Mouse (Mus musculus) stomach, embryonic 16.5 days (tissue): Measurements from ENCODE around the gene Abl1. TPM values are rescaled to one million over a fixed set of nuclear protein-coding genes. Genes with fewer than 3 reads are reported as not detected.
A peak's percentile ranks its signal among the peaks of the same experiment; 100 is the strongest.

Source experiments
- ATAC-seq: fragments of 200-750 bp; cut with Nextera tagmentation; 2 replicates; pipeline ENCODE4 v1.8.0; 2017; ENCODE audit warnings: moderate number of reproducible peaks, moderate TSS enrichment; ENCODE audit not compliant: insufficient read depth, low FRiP score
- H3K27ac ChIP-seq: fragments of 300-500 bp; sonication (generic); 2 replicates; pipeline ENCODE4 v1.5.1; 2014; ENCODE audit warnings: low read length
- H3K27me3 ChIP-seq: fragments of 300-500 bp; sonication (generic); 2 replicates; pipeline ENCODE4 v1.6.1; 2014; ENCODE audit warnings: low read length, control low read depth, mixed read lengths; ENCODE audit not compliant: control insufficient read depth, insufficient read depth
- H3K36me3 ChIP-seq: fragments of 300-500 bp; sonication (generic); 2 replicates; pipeline ENCODE4 v1.6.1; 2014; ENCODE audit warnings: low read length; ENCODE audit not compliant: control insufficient read depth, insufficient read depth
- H3K4me1 ChIP-seq: fragments of 300-500 bp; sonication (generic); 2 replicates; pipeline ENCODE4 v1.6.1; 2014; ENCODE audit warnings: low read length, control low read depth, mixed read lengths; ENCODE audit not compliant: control insufficient read depth, insufficient read depth
- H3K4me2 ChIP-seq: fragments of 300-500 bp; sonication (generic); 2 replicates; pipeline ENCODE4 v1.6.1; 2014; ENCODE audit warnings: low read depth, low read length, mixed read lengths
- H3K4me3 ChIP-seq: fragments of 300-500 bp; sonication (generic); replicated peaks from 2 replicates; pipeline ENCODE4 v1.5.1; 2014; ENCODE audit warnings: mild to moderate bottlenecking, low read length
- H3K9ac ChIP-seq: fragments of 300-500 bp; sonication (generic); 2 replicates; pipeline ENCODE4 v1.6.1; 2014; ENCODE audit warnings: low read length
- H3K9me3 ChIP-seq: fragments of 300-500 bp; sonication (generic); replicated peaks from 2 replicates; pipeline ENCODE4 v1.6.1; 2016; ENCODE audit warnings: low read length, control low read depth; ENCODE audit not compliant: control insufficient read depth
- WGBS: fragments of 180-500 bp; shearing (Covaris S2); extraction: QIAGEN DNeasy Blood & Tissue Kit; methylation state at CpG from one replicate; pipeline ENCODE4 v1.1.7; 2014; 5-methylcytosine and 5-hydroxymethylcytosine counted together
- polyA plus RNA-seq: library from polyadenylated mRNA; unstranded; fragments of >200 nt; fragmentation: Nextera tagmentation; extraction: Ambion mirVana; gene quantifications from 2 replicates; pipeline ENCODE4 v1.2.1, GENCODE M21; 2015

Abl1 gene
- polyA plus RNA-seq, 1 experiment from 2014 or later: 30.4 TPM

DNA sequence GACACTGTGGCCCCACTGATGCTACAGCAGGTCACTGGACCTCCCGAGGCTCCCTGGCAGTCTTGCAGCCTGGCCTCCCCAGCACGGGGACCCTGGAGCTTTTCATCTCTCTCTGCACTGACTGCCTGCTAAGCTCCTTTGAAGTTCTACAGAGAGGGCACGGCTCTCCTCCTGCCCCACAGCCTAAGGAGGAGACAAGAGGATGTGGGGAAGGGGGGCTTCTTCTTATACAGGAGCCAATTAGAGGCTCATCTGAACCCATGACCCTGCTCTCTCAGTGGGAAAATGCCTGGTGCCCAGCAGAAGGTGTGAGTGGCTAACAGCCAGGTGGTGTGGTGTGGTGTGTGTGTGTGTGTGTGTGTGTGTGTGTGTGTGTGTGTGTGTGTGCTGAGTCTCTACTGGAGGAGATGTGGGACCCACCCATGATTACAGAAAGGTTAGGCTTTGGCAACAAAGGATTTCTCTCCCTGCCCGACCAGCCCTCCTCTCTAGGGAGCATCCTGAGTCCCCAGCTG, 140.2 kb downstream of the Abl1 start:
- Histone ChIP-seq H3K9ac (no peak overlapping the region), H3K4me1 (peaks cover 7% of the 10 kb centered on the region; the same call in 1 of the 2 replicates), H3K27me3 (peaks cover 2% of the 10 kb centered on the region; the same call in 1 of the 2 replicates), H3K4me2 (no peak overlapping the region), H3K27ac (no peak overlapping the region), H3K9me3 (no peaks in the 10 kb centered on the region), H3K36me3 (no peaks in the 10 kb centered on the region), H3K4me3 (no peak overlapping the region)
- WGBS: 21% methylated on average over 4 of the region's 4 CpGs
- ATAC-seq: peak; percentile 30; the same call in 1 of the 2 replicates

- H3K4me3 ChIP-seq: no peak overlapping the region
- ATAC-seq: no peak
- H3K9ac ChIP-seq: no peak overlapping the region
- H3K4me1 ChIP-seq: no peaks in the 10 kb centered on the region
- H3K9me3 ChIP-seq: no peaks in the 10 kb centered on the region
- H3K27ac ChIP-seq: no peak overlapping the region
- H3K4me2 ChIP-seq: no peak overlapping the region
- 66% methylated on average over 10 of the region's 10 CpGs for WGBS
- no peaks in the 10 kb centered on the region for H3K27me3 ChIP-seq
- H3K36me3 ChIP-seq: no peaks in the 10 kb centered on the region
These were observed 147.9 kb downstream of the Abl1 start for GRCm38 (mm10) chr2:31836091-31836490.

DNA sequence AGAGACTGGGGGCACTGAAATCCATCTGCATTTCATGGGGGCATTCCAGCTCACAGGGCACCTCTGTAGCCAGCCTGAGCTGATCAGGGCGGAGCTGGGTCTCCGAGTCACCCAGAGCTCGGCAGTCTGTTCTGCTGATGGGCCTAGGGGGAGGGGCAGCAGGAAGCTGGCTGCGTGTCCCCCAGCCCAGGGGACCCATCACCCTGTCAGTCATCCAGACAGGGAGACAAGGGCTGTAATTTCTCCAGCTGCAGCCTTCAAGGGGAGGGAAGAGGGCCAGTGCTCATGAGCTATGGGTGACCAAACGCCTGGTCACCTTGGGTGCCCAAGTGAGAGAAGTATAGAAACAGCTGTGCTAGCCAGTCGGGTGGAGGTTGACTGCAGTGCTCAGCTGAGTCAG, 148.8 kb downstream of the Abl1 start:
- Histone ChIP-seq H3K27ac (no peak overlapping the region), H3K9ac (no peak overlapping the region), H3K4me1 (no peaks in the 10 kb centered on the region), H3K27me3 (no peaks in the 10 kb centered on the region), H3K9me3 (no peaks in the 10 kb centered on the region), H3K36me3 (no peaks in the 10 kb centered on the region), H3K4me3 (no peak overlapping the region), H3K4me2 (no peak overlapping the region)
- WGBS: 27% methylated on average over 6 of the region's 6 CpGs
- no peak for ATAC-seq

DNA sequence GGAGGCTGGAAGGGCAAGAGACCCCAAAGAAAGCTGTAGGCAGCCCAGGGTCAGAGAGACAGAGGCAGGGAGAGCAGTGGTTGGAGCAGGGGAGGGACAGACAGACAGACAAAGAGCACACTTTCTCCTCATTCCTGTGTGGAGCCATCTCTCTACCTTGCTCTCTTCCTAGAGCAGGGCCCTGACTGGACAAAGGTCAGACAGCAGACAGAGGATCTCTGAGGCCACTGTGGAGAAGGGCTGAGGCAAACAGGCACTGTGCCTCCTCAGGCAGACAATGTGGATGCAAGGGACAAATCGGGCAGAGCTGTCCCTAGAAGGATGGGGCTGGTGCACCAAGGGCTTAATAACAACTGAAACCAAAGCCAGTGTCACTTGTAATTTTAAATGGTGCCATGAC, 150.7 kb downstream of the Abl1 start:
- Histone ChIP-seq H3K9me3 (no peaks in the 10 kb centered on the region), H3K4me3 (no peak overlapping the region), H3K9ac (no peak overlapping the region), H3K27ac (no peak overlapping the region), H3K36me3 (no peaks in the 10 kb centered on the region), H3K4me2 (no peak overlapping the region), H3K4me1 (no peaks in the 10 kb centered on the region), H3K27me3 (0 out of 2 replicates have a peak, but pooled peaks cover 2% of the 10 kb centered on the region)
- ATAC-seq: no peak
- WGBS: 52% methylated on average over 1 of the region's 1 CpGs

GRCm38 (mm10) chr2:31844729-31845136, 156.6 kb downstream of the Abl1 start:
- ATAC-seq: no peak
- no peak overlapping the region for H3K4me2 ChIP-seq
- no peaks in the 10 kb centered on the region for H3K36me3 ChIP-seq
- H3K4me3 ChIP-seq: no peak overlapping the region
- H3K27me3 ChIP-seq: peaks cover 40% of the 10 kb centered on the region
- peaks cover 11% of the 10 kb centered on the region for H3K4me1 ChIP-seq
- no peak overlapping the region for H3K27ac ChIP-seq
- WGBS: 7% methylated on average over 10 of the region's 10 CpGs
- H3K9me3 ChIP-seq: no peaks in the 10 kb centered on the region
- no peak overlapping the region for H3K9ac ChIP-seq

- Histone ChIP-seq H3K36me3 (no peaks in the 10 kb centered on the region), H3K9me3 (no peaks in the 10 kb centered on the region), H3K27me3 (peaks cover 40% of the 10 kb centered on the region), H3K9ac (peak overlapping the region; percentile 52), H3K4me3 (peak overlapping the region; percentile 60), H3K4me2 (peak overlapping the region; percentile 98), H3K27ac (no peak overlapping the region), H3K4me1 (peaks cover 11% of the 10 kb centered on the region)
- no peak for ATAC-seq
- WGBS: 2% methylated on average over 26 of the region's 26 CpGs
These were observed 157.3 kb downstream of the Abl1 start for GRCm38 (mm10) chr2:31845512-31845895.

GRCm38 (mm10) chr2:31845896-31846691, 157.9 kb downstream of the Abl1 start, which contains the start of gene Fibcd1:
TSS of gene Fibcd1 (minus strand) at chr2:31846005.
- H3K27me3 ChIP-seq: peaks cover 40% of the 10 kb centered on the region
- peak within 1 kb of the TSS; percentile 60 for H3K4me3 ChIP-seq
- H3K36me3 ChIP-seq: no peaks in the 10 kb centered on the region
- no peak within 1 kb of the TSS for H3K27ac ChIP-seq
- under 1% methylated on average over 70 of the region's 88 CpGs for WGBS
- peak within 1 kb of the TSS; percentile 52 for H3K9ac ChIP-seq
- H3K9me3 ChIP-seq: no peaks in the 10 kb centered on the region
- peak within 1 kb of the TSS; percentile 98 for H3K4me2 ChIP-seq
- peaks cover 11% of the 10 kb centered on the region for H3K4me1 ChIP-seq
- 0 out of 2 replicates have a peak, but pooled peaks have one; percentile 24 for ATAC-seq

GRCm38 (mm10) chr2:31846692-31847660, 158.8 kb downstream of the Abl1 start:
- Histone ChIP-seq H3K4me2 (peak overlapping the region; percentile 98), H3K27me3 (peaks cover 40% of the 10 kb centered on the region), H3K27ac (no peak overlapping the region), H3K4me3 (peak overlapping the region; percentile 60), H3K4me1 (peaks cover 11% of the 10 kb centered on the region), H3K36me3 (no peaks in the 10 kb centered on the region), H3K9ac (peak overlapping the region; percentile 52), H3K9me3 (no peaks in the 10 kb centered on the region)
- ATAC-seq: no peak
- 5% methylated on average over 35 of the region's 35 CpGs for WGBS
